Mouse (Mus musculus): Measurements from ENCODE around the gene Tprn. TPM values are rescaled to one million over a fixed set of nuclear protein-coding genes. Genes with fewer than 3 reads are reported as not detected.

Tprn gene
- polyA plus RNA-seq, 1 experiment, result 91.0 TPM

- H3K27ac ChIP-seq (ENCODE audit: insufficient read depth, low read length), result no peak overlapping the region
- H3K4me3 ChIP-seq (replicated peaks; ENCODE audit: insufficient read depth, low read depth, low read length), result no peak overlapping the region
- no peaks in the 10 kb centered on the region for H3K27me3 ChIP-seq (ENCODE audit: control insufficient read depth, insufficient read depth, low read length)
- TF ChIP-seq POLR2A (IDR thresholded peaks at IDR 0.05; ENCODE audit: borderline replicate concordance, insufficient read depth, low read length) (no peak), CTCF (IDR thresholded peaks at IDR 0.05; ENCODE audit: borderline replicate concordance, insufficient read depth, low read depth, low read length) (no peak)
- DNase-seq, result no peak
- H3K4me1 ChIP-seq (ENCODE audit: control insufficient read depth, insufficient read depth, low read length), result peaks cover 11% of the 10 kb centered on the region
These were observed 24.3 kb upstream of the Tprn start for GRCm38 (mm10) chr2:25238106-25238505.

- TF ChIP-seq CTCF (IDR thresholded peaks at IDR 0.05; ENCODE audit: borderline replicate concordance, insufficient read depth, low read depth, low read length) (no peak), POLR2A (IDR thresholded peaks at IDR 0.05; ENCODE audit: borderline replicate concordance, insufficient read depth, low read length) (no peak)
- H3K4me3 ChIP-seq (replicated peaks; ENCODE audit: insufficient read depth, low read depth, low read length), result no peak overlapping the region
- no peaks in the 10 kb centered on the region for H3K27me3 ChIP-seq (ENCODE audit: control insufficient read depth, insufficient read depth, low read length)
- DNase-seq, result no peak
- H3K27ac ChIP-seq (ENCODE audit: insufficient read depth, low read length), result no peak overlapping the region
- WGBS, result 81% methylated on average over 3 of the region's 3 CpGs
- peaks cover 25% of the 10 kb centered on the region for H3K4me1 ChIP-seq (ENCODE audit: control insufficient read depth, insufficient read depth, low read length)
These were observed 22.7 kb upstream of the Tprn start for GRCm38 (mm10) chr2:25239766-25240165.

DNA sequence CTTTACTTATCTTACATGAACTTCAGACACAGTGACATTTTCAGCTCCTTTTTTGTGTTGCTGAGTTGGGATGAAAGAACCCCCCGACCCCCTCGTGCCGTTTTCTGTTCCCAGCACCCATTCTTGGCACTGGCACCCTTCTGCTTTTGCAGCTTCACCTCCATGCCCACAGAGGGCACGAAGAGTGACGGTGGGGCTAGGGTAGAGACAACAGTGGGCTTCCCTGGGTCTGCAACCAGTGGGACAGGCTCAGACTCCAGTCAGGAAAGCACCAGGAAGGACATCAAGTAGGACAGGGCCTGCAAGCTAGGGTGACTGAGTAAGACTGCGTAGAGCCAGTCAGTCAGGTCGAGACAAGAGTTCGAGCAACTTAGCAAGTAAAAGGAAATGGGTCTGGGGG lies 22.1 kb upstream of the Tprn start:
- no peaks in the 10 kb centered on the region for H3K27me3 ChIP-seq (ENCODE audit: control insufficient read depth, insufficient read depth, low read length)
- H3K4me3 ChIP-seq (replicated peaks; ENCODE audit: insufficient read depth, low read depth, low read length), result peak overlapping the region; percentile 35
- no peak for DNase-seq
- TF ChIP-seq CTCF (IDR thresholded peaks at IDR 0.05; ENCODE audit: borderline replicate concordance, insufficient read depth, low read depth, low read length) (no peak), POLR2A (IDR thresholded peaks at IDR 0.05; ENCODE audit: borderline replicate concordance, insufficient read depth, low read length) (no peak)
- 63% methylated on average over 8 of the region's 8 CpGs for WGBS
- H3K27ac ChIP-seq (ENCODE audit: insufficient read depth, low read length), result no peak overlapping the region
- peaks cover 31% of the 10 kb centered on the region for H3K4me1 ChIP-seq (ENCODE audit: control insufficient read depth, insufficient read depth, low read length)

GRCm38 (mm10) chr2:25240723-25241437 lies 21.5 kb upstream of the Tprn start:
- H3K4me3 ChIP-seq (replicated peaks; ENCODE audit: insufficient read depth, low read depth, low read length), result peak overlapping the region; percentile 77
- H3K4me1 ChIP-seq (ENCODE audit: control insufficient read depth, insufficient read depth, low read length), result peaks cover 36% of the 10 kb centered on the region
- H3K27ac ChIP-seq (ENCODE audit: insufficient read depth, low read length), result peak overlapping the region; percentile 80; the same call in 1 of the 2 replicates
- whole genome bisulfite sequencing, result 1% methylated on average over 29 of the region's 29 CpGs
- TF ChIP-seq CTCF (IDR thresholded peaks at IDR 0.05; ENCODE audit: borderline replicate concordance, insufficient read depth, low read depth, low read length) (no peak), POLR2A (IDR thresholded peaks at IDR 0.05; ENCODE audit: borderline replicate concordance, insufficient read depth, low read length) (peak; percentile 44; the same call in 1 of the 2 replicates)
- peak; percentile 71 to 81 for DNase-seq
- no peaks in the 10 kb centered on the region for H3K27me3 ChIP-seq (ENCODE audit: control insufficient read depth, insufficient read depth, low read length)

GRCm38 (mm10) chr2:25241438-25241775 lies 21.0 kb upstream of the Tprn start:
- H3K4me1 ChIP-seq (ENCODE audit: control insufficient read depth, insufficient read depth, low read length), result peaks cover 42% of the 10 kb centered on the region
- TF ChIP-seq CTCF (IDR thresholded peaks at IDR 0.05; ENCODE audit: borderline replicate concordance, insufficient read depth, low read depth, low read length), result no peak

GRCm38 (mm10) chr2:25242101-25242506 lies 20.3 kb upstream of the Tprn start, which contains the start of the genes Rnf208 and Cysrt1:
Gene Rnf208, plus strand, starts transcription at chr2:25242255.
Gene Cysrt1, minus strand, starts transcription at chr2:25242452.
- TF ChIP-seq CTCF (IDR thresholded peaks at IDR 0.05; ENCODE audit: borderline replicate concordance, insufficient read depth, low read depth, low read length), result no peak
- TF ChIP-seq POLR2A (IDR thresholded peaks at IDR 0.05; ENCODE audit: borderline replicate concordance, insufficient read depth, low read length), result peak; percentile 52
- Histone ChIP-seq H3K27me3 (ENCODE audit: control insufficient read depth, insufficient read depth, low read length) (no peaks in the 10 kb centered on the region), H3K4me3 (replicated peaks; ENCODE audit: insufficient read depth, low read depth, low read length) (peak within 1 kb of the TSS; percentile 77), H3K4me1 (ENCODE audit: control insufficient read depth, insufficient read depth, low read length) (peaks cover 48% of the 10 kb centered on the region), H3K27ac (ENCODE audit: insufficient read depth, low read length) (peak within 1 kb of the TSS; percentile 80)
- DNase-seq, result peak; percentile 57 to 70
- under 1% methylated on average over 59 of the region's 59 CpGs for WGBS

More at GRCm38 (mm10) chr2:25241438-25241775, 21.0 kb upstream of the Tprn start:
- Histone ChIP-seq H3K27me3 (ENCODE audit: control insufficient read depth, insufficient read depth, low read length) (no peaks in the 10 kb centered on the region), H3K4me3 (replicated peaks; ENCODE audit: insufficient read depth, low read depth, low read length) (peak overlapping the region; percentile 77), H3K27ac (ENCODE audit: insufficient read depth, low read length) (peak overlapping the region; percentile 80)
- DNase-seq, result no peak
- 8% methylated on average over 6 of the region's 6 CpGs for whole genome bisulfite sequencing

GRCm38 (mm10) chr2:25243342-25243741 lies 19.1 kb upstream of the Tprn start:
- WGBS, result 47% methylated on average over 8 of the region's 8 CpGs
- peak overlapping the region; percentile 24 for H3K27ac ChIP-seq (ENCODE audit: insufficient read depth, low read length)

DNA sequence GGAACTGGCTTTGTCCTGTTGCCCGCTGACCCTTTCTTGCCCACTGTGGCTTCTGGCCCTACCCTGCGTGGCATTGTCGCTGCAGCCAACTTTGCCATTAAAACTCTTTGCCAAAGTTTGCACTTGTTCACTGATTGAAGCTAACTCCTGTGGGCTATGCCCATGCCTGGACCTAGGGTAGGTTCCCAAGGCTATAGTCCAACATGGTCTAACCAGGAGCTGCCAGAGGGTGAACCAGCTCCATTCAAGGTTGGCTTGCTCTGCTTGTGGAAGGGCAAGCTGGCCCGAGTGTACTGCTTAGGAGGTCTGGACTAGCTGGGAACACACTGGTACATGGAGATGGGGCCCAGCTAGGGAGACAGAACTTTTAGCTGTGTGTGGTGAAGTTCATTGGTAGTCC lies 18.3 kb upstream of the Tprn start:
- H3K4me3 ChIP-seq (replicated peaks; ENCODE audit: insufficient read depth, low read depth, low read length), result peak overlapping the region; percentile 12

More at GRCm38 (mm10) chr2:25243342-25243741, 19.1 kb upstream of the Tprn start:
- no peak for TF ChIP-seq CTCF (IDR thresholded peaks at IDR 0.05; ENCODE audit: borderline replicate concordance, insufficient read depth, low read depth, low read length)
- no peak for TF ChIP-seq POLR2A (IDR thresholded peaks at IDR 0.05; ENCODE audit: borderline replicate concordance, insufficient read depth, low read length)
- no peaks in the 10 kb centered on the region for H3K27me3 ChIP-seq (ENCODE audit: control insufficient read depth, insufficient read depth, low read length)
- H3K4me1 ChIP-seq (ENCODE audit: control insufficient read depth, insufficient read depth, low read length), result peaks cover 49% of the 10 kb centered on the region
- DNase-seq, result no peak
- H3K4me3 ChIP-seq (replicated peaks; ENCODE audit: insufficient read depth, low read depth, low read length), result peak overlapping the region; percentile 77

More for the DNA sequence above, 18.3 kb upstream of the Tprn start:
- H3K27me3 ChIP-seq (ENCODE audit: control insufficient read depth, insufficient read depth, low read length), result no peaks in the 10 kb centered on the region
- peak overlapping the region; percentile 24; the same call in 1 of the 2 replicates for H3K27ac ChIP-seq (ENCODE audit: insufficient read depth, low read length)
- H3K4me1 ChIP-seq (ENCODE audit: control insufficient read depth, insufficient read depth, low read length), result peaks cover 49% of the 10 kb centered on the region
- WGBS, result 73% methylated on average over 4 of the region's 4 CpGs
- TF ChIP-seq POLR2A (IDR thresholded peaks at IDR 0.05; ENCODE audit: borderline replicate concordance, insufficient read depth, low read length), result no peak
- TF ChIP-seq CTCF (IDR thresholded peaks at IDR 0.05; ENCODE audit: borderline replicate concordance, insufficient read depth, low read depth, low read length), result no peak
- no peak for DNase-seq

Measured in cerebellum, adult 2 months (tissue).